Mouse (Mus musculus): ENCODE data around the gene Foxn3.

GRCm38 (mm10) chr12:99408651-99409050, 154.7 kb downstream of the Foxn3 start:
- TF ChIP-seq POLR2A (IDR thresholded peaks at IDR 0.05; ENCODE audit: insufficient read length, low read depth) (no peak), POLR2AphosphoS2 (IDR thresholded peaks at IDR 0.05; ENCODE audit: insufficient read length, low read depth) (no peak), USF1 (IDR thresholded peaks at IDR 0.05; ENCODE audit: low read depth) (no peak), TCF3 (IDR thresholded peaks at IDR 0.05; ENCODE audit: insufficient read length, low read depth) (no peak), MYOD1 (IDR thresholded peaks at IDR 0.05; ENCODE audit: control insufficient read depth in 1 of 3, insufficient read length in 2 of 3, low read depth in 2 of 3) (no peak), MAX (IDR thresholded peaks at IDR 0.05; ENCODE audit: low read depth) (no peak), TCF12 (IDR thresholded peaks at IDR 0.05; ENCODE audit: insufficient read depth, poor library complexity, severe bottlenecking) (no peak), E2F4 (IDR thresholded peaks at IDR 0.05; ENCODE audit: insufficient read depth) (no peak), CEBPB (IDR thresholded peaks at IDR 0.05; ENCODE audit: insufficient read depth, poor library complexity, severe bottlenecking) (no peak), SRF (IDR thresholded peaks at IDR 0.05; ENCODE audit: control insufficient read depth, insufficient read length, low read depth) (no peak)

All from myocyte (in vitro differentiated cells).